Mouse (Mus musculus): ENCODE measurements around the gene Gtf3c1. TPM values are rescaled to one million over a fixed set of nuclear protein-coding genes. Genes with fewer than 3 reads are reported as not detected.

Gtf3c1 gene
- polyA plus RNA-seq, 1 experiment from 2014 or later: 24.9 TPM

GRCm38 (mm10) chr7:125613579-125613978 lies 94.0 kb downstream of the Gtf3c1 start:
- no peak overlapping the region for H3K4me2 ChIP-seq
- H3K27ac ChIP-seq (replicated peaks): no peak overlapping the region
- H3K36me3 ChIP-seq: no peaks in the 10 kb centered on the region
- H3K9ac ChIP-seq (replicated peaks): no peak overlapping the region
- no peak overlapping the region for H3K4me3 ChIP-seq (replicated peaks)
- H3K27me3 ChIP-seq (replicated peaks): no peaks in the 10 kb centered on the region
- 75% methylated on average over 5 of the region's 5 CpGs for WGBS
- H3K9me3 ChIP-seq (replicated peaks): 0 out of 2 replicates have a peak, but pooled peaks cover 3% of the 10 kb centered on the region
- no peaks in the 10 kb centered on the region for H3K4me1 ChIP-seq
- no peak for ATAC-seq (ENCODE audit: low FRiP score)

- no peaks in the 10 kb centered on the region for H3K36me3 ChIP-seq
- WGBS: 93% methylated on average over 4 of the region's 4 CpGs
- H3K27me3 ChIP-seq (replicated peaks): no peaks in the 10 kb centered on the region
- H3K27ac ChIP-seq (replicated peaks): no peak overlapping the region
- 0 out of 2 replicates have a peak, but pooled peaks cover 3% of the 10 kb centered on the region for H3K9me3 ChIP-seq (replicated peaks)
- no peaks in the 10 kb centered on the region for H3K4me1 ChIP-seq
- no peak overlapping the region for H3K9ac ChIP-seq (replicated peaks)
- no peak overlapping the region for H3K4me2 ChIP-seq
- no peak for ATAC-seq (ENCODE audit: low FRiP score)
- no peak overlapping the region for H3K4me3 ChIP-seq (replicated peaks)
Observed at GRCm38 (mm10) chr7:125608183-125608688, 99.3 kb downstream of the Gtf3c1 start.

DNA sequence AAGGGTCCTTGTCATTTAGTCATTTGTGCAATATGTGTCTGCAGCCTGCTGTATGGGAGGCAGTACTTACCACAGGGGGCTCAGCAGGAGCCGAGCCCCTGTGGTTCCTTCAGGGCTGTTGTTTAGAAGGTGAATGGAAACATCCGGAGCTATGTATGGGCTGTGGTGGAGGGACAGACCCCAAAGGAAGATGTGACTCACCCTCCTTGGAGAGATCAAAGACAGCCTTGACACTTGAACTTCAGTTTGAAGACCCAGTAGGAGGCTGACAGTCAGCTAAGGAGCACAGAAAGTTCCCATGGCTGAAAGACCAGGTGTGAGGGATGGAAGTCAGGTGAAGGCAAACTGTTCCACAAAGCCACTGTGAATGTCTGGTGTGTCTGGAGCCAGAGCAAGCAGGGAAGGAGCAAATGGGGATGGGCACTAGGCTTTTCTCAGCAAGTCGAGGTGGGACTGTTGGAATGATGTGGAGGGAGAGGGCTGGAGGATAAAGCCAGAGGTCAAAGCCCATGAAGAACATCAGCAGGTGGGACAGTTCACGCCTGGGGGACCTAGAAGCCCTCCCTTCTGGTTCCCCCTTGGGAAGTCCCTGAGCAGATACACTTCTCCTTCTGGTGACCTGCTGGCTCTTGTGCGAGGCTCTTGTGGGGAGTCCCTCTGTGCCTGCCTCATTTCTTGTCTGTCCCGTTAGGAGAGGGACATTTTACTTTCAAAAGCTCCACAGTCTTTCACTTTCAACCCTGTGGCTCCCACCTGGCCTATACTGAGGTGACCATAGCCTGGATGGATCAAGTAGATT lies 100.0 kb downstream of the Gtf3c1 start:
- H3K4me1 ChIP-seq: no peaks in the 10 kb centered on the region
- 0 out of 2 replicates have a peak, but pooled peaks cover 3% of the 10 kb centered on the region for H3K9me3 ChIP-seq (replicated peaks)
- ATAC-seq (ENCODE audit: low FRiP score): no peak
- H3K27ac ChIP-seq (replicated peaks): no peak overlapping the region
- no peaks in the 10 kb centered on the region for H3K36me3 ChIP-seq
- H3K9ac ChIP-seq (replicated peaks): no peak overlapping the region
- H3K4me3 ChIP-seq (replicated peaks): no peak overlapping the region
- H3K4me2 ChIP-seq: no peak overlapping the region
- no peaks in the 10 kb centered on the region for H3K27me3 ChIP-seq (replicated peaks)
- 63% methylated on average over 6 of the region's 6 CpGs for WGBS

GRCm38 (mm10) chr7:125606265-125607164 lies 101.1 kb downstream of the Gtf3c1 start:
- 57% methylated on average over 2 of the region's 2 CpGs for WGBS
- Histone ChIP-seq H3K27me3 (replicated peaks) (no peaks in the 10 kb centered on the region), H3K4me1 (no peaks in the 10 kb centered on the region), H3K9ac (replicated peaks) (no peak overlapping the region), H3K27ac (replicated peaks) (no peak overlapping the region), H3K4me2 (no peak overlapping the region), H3K4me3 (replicated peaks) (no peak overlapping the region), H3K9me3 (replicated peaks) (0 out of 2 replicates have a peak, but pooled peaks cover 3% of the 10 kb centered on the region), H3K36me3 (no peaks in the 10 kb centered on the region)
- no peak for ATAC-seq (ENCODE audit: low FRiP score)

GRCm38 (mm10) chr7:125605725-125606139 lies 101.8 kb downstream of the Gtf3c1 start:
- WGBS: 73% methylated on average over 4 of the region's 4 CpGs
- ATAC-seq (ENCODE audit: low FRiP score): no peak
- 0 out of 2 replicates have a peak, but pooled peaks cover 3% of the 10 kb centered on the region for H3K9me3 ChIP-seq (replicated peaks)

DNA sequence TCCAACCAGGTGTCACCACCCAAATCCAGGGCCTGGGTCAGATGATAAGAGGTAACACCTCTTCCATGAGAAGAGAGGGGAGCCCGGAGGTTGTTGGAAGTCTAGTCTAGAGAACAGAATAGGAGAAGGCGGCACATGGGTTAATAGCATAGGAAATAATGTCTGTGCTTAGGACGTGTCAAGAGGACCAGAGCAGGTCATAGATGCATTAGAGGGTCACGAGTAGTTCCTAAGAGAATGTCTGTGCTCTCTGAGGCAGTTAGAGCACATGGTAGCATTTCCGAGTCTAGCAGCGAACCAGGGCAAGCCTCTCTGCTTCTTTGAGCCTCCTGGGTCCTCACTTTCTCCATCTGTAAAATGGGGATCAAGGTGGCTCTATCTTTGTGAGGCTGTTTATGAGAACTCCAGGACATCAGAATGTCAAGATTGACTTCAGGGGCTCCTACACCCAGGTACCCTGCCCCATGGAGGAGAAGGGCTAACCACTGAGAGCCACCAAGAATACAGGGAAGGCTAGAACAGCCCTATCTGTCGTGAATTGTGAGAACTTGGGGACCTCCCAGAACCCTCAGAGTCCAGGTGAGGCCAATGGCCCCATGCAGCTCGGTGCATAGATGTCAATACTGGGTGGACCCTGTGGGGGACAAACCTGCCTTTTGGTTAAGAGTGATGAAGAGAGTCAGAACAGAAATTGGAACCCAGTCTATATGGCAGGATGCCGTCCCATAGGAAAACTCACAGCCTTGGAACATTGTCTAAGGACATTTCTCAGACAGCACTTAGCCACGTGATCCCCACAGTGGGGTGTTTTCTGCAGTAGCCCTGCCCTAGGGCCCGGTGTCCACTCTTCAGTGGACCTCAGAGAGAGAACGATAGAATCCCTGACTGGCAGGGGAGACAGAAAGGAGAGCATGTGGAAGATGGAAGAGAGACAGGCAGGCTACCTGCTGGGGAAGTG lies 102.9 kb downstream of the Gtf3c1 start:
- no peaks in the 10 kb centered on the region for H3K27me3 ChIP-seq (replicated peaks)
- H3K36me3 ChIP-seq: no peaks in the 10 kb centered on the region
- H3K4me1 ChIP-seq: no peaks in the 10 kb centered on the region
- H3K27ac ChIP-seq (replicated peaks): no peak overlapping the region
- H3K9me3 ChIP-seq (replicated peaks): 0 out of 2 replicates have a peak, but pooled peaks cover 3% of the 10 kb centered on the region
- 87% methylated on average over 12 of the region's 12 CpGs for WGBS
- no peak overlapping the region for H3K4me2 ChIP-seq
- ATAC-seq (ENCODE audit: low FRiP score): no peak
- H3K4me3 ChIP-seq (replicated peaks): no peak overlapping the region
- no peak overlapping the region for H3K9ac ChIP-seq (replicated peaks)

More at GRCm38 (mm10) chr7:125605725-125606139, 101.8 kb downstream of the Gtf3c1 start:
- H3K27me3 ChIP-seq (replicated peaks): no peaks in the 10 kb centered on the region
- no peak overlapping the region for H3K27ac ChIP-seq (replicated peaks)
- no peak overlapping the region for H3K4me2 ChIP-seq
- no peaks in the 10 kb centered on the region for H3K4me1 ChIP-seq
- no peak overlapping the region for H3K9ac ChIP-seq (replicated peaks)
- no peaks in the 10 kb centered on the region for H3K36me3 ChIP-seq
- H3K4me3 ChIP-seq (replicated peaks): no peak overlapping the region

DNA sequence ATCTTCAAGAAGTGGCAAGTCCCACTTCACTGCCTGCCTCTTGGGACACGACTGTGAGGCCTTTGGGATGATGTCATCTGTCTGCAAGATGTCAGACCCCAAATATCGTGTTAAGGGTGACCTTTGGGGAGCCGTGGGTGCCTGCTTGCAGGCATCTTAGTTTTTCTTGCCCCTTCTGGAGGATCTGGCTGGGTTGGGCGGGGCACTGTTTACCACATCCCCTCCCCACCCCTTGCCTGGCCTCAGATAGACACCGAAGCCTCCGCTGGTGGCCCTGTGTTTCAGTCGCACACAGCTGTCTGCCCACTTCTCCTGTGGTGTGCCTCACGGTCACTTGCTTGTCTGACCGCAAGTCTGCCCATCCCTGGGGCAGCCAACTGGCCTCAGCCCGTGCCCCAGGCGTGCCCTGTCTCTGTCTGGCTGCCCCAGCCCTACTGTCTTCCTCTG lies 104.4 kb downstream of the Gtf3c1 start, which contains the start of gene Il21r:
Gene Il21r, plus strand, starts transcription at position 245 of the 447 bp plus-strand sequence.
- no peak within 1 kb of the TSS for H3K4me2 ChIP-seq
- no peak within 1 kb of the TSS for H3K4me3 ChIP-seq (replicated peaks)
- H3K9me3 ChIP-seq (replicated peaks): no peaks in the 10 kb centered on the region
- H3K36me3 ChIP-seq: no peaks in the 10 kb centered on the region
- H3K27ac ChIP-seq (replicated peaks): no peak within 1 kb of the TSS
- no peaks in the 10 kb centered on the region for H3K4me1 ChIP-seq
- 79% methylated on average over 11 of the region's 11 CpGs for WGBS
- ATAC-seq (ENCODE audit: low FRiP score): no peak
- no peaks in the 10 kb centered on the region for H3K27me3 ChIP-seq (replicated peaks)
- H3K9ac ChIP-seq (replicated peaks): no peak within 1 kb of the TSS

GRCm38 (mm10) chr7:125601821-125602448 lies 105.6 kb downstream of the Gtf3c1 start:
- 84% methylated on average over 11 of the region's 11 CpGs for WGBS
- no peak overlapping the region for H3K4me3 ChIP-seq (replicated peaks)

DNA sequence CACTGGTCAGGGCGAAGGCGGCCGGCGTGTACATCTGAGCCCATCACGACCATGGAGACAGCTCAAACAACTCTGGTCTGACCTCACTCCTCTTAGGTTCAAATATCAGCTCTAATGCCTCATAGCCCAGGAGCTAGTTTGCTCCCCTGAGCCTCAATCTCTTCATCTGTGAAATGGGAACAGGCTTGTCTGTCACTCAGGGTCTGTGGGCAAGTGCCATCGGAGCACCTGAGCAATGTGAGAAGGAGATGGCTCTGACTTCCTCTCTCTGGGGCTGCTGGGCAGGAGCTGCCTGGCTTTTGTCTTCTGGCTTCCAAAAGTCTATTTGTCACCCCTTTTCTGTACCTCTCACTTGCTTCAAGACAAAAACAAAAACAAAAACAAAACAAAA lies 106.3 kb downstream of the Gtf3c1 start:
- Histone ChIP-seq H3K36me3 (no peaks in the 10 kb centered on the region), H3K27ac (replicated peaks) (no peak overlapping the region), H3K4me2 (no peak overlapping the region), H3K27me3 (replicated peaks) (no peaks in the 10 kb centered on the region), H3K4me1 (no peaks in the 10 kb centered on the region), H3K9me3 (replicated peaks) (no peaks in the 10 kb centered on the region), H3K9ac (replicated peaks) (no peak overlapping the region), H3K4me3 (replicated peaks) (no peak overlapping the region)
- WGBS: 91% methylated on average over 6 of the region's 6 CpGs
- ATAC-seq (ENCODE audit: low FRiP score): no peak

More at GRCm38 (mm10) chr7:125601821-125602448, 105.6 kb downstream of the Gtf3c1 start:
- H3K4me2 ChIP-seq: no peak overlapping the region
- ATAC-seq (ENCODE audit: low FRiP score): no peak
- H3K9ac ChIP-seq (replicated peaks): no peak overlapping the region
- H3K36me3 ChIP-seq: no peaks in the 10 kb centered on the region
- no peaks in the 10 kb centered on the region for H3K4me1 ChIP-seq
- no peaks in the 10 kb centered on the region for H3K9me3 ChIP-seq (replicated peaks)
- no peak overlapping the region for H3K27ac ChIP-seq (replicated peaks)
- no peaks in the 10 kb centered on the region for H3K27me3 ChIP-seq (replicated peaks)

GRCm38 (mm10) chr7:125600612-125601279 lies 106.8 kb downstream of the Gtf3c1 start:
- Histone ChIP-seq H3K9me3 (replicated peaks) (no peaks in the 10 kb centered on the region), H3K4me3 (replicated peaks) (no peak overlapping the region), H3K27ac (replicated peaks) (no peak overlapping the region), H3K27me3 (replicated peaks) (no peaks in the 10 kb centered on the region), H3K9ac (replicated peaks) (no peak overlapping the region), H3K4me2 (no peak overlapping the region), H3K4me1 (no peaks in the 10 kb centered on the region), H3K36me3 (no peaks in the 10 kb centered on the region)
- WGBS: 58% methylated on average over 6 of the region's 6 CpGs
- ATAC-seq (ENCODE audit: low FRiP score): no peak

Data from neural tube, embryonic 15.5 days (tissue).